Mouse (Mus musculus): Measurements from ENCODE around the gene Myl7.
A peak's percentile ranks its signal among the peaks of the same experiment; 100 is the strongest.
"Not testable (repeated sequence)": the region's sequence is repeated elsewhere in the genome, so short reads cannot be mapped to it uniquely, and the experiment has no call there.

The Myl7 gene

GRCm38 (mm10) chr11:5902390-5902789 is 3.8 kb upstream of the Myl7 start:
- DNase-seq, result no peak

- DNase-seq, result no peak
Observed at GRCm38 (mm10) chr11:5901950-5902349, 3.4 kb upstream of the Myl7 start.

- no peak for DNase-seq
Observed at GRCm38 (mm10) chr11:5901320-5901719, 2.7 kb upstream of the Myl7 start.

- DNase-seq, result no peak
Observed at GRCm38 (mm10) chr11:5899286-5899685, 704 bp upstream of the Myl7 start.

GRCm38 (mm10) chr11:5897839-5898238 is 743 bp downstream of the Myl7 start:
- DNase-seq, result no peak

GRCm38 (mm10) chr11:5897230-5897629 is 1.4 kb downstream of the Myl7 start:
- no peak for DNase-seq

GRCm38 (mm10) chr11:5893807-5894206 is 4.8 kb downstream of the Myl7 start:
- DNase-seq, result no peak

GRCm38 (mm10) chr11:5892810-5893368 is 5.7 kb downstream of the Myl7 start:
- DNase-seq, result no peak

- peak; percentile 60 for DNase-seq
Observed at GRCm38 (mm10) chr11:5892151-5892591, 6.4 kb downstream of the Myl7 start.

GRCm38 (mm10) chr11:5888563-5888962 is 10.0 kb downstream of the Myl7 start:
- DNase-seq, result not testable (repeated sequence)

- DNase-seq, result no peak
Observed at GRCm38 (mm10) chr11:5887250-5887649, 11.3 kb downstream of the Myl7 start.

- DNase-seq, result no peak
Observed at GRCm38 (mm10) chr11:5886187-5886586, 12.4 kb downstream of the Myl7 start.

- DNase-seq, result no peak
Observed at GRCm38 (mm10) chr11:5882518-5882917, 16.1 kb downstream of the Myl7 start.

- peak; percentile 38 for DNase-seq
Observed at GRCm38 (mm10) chr11:5879905-5880304, 18.7 kb downstream of the Myl7 start.

GRCm38 (mm10) chr11:5878661-5879060 is 19.9 kb downstream of the Myl7 start:
- no peak for DNase-seq

GRCm38 (mm10) chr11:5877921-5878526 is 20.6 kb downstream of the Myl7 start, which contains the start of gene Pold2:
TSS of gene Pold2 (minus strand) at chr11:5878292.
- DNase-seq, result peak; percentile 97

GRCm38 (mm10) chr11:5877421-5877820 is 21.2 kb downstream of the Myl7 start:
- DNase-seq, result no peak

GRCm38 (mm10) chr11:5873192-5873591 is 25.4 kb downstream of the Myl7 start:
- no peak for DNase-seq

- DNase-seq, result no peak
Observed at GRCm38 (mm10) chr11:5872707-5873106, 25.9 kb downstream of the Myl7 start.

- no peak for DNase-seq
Observed at GRCm38 (mm10) chr11:5870069-5870468, 28.5 kb downstream of the Myl7 start.

- DNase-seq, result no peak
Observed at GRCm38 (mm10) chr11:5869331-5869730, 29.3 kb downstream of the Myl7 start.

GRCm38 (mm10) chr11:5868324-5868723 is 30.3 kb downstream of the Myl7 start:
- peak; percentile 65 for DNase-seq

- DNase-seq, result no peak
Observed at GRCm38 (mm10) chr11:5867196-5867595, 31.4 kb downstream of the Myl7 start.

GRCm38 (mm10) chr11:5862394-5863105 is 36.0 kb downstream of the Myl7 start:
- peak; percentile 82 for DNase-seq

All from kidney, adult 11 months (tissue).